Mouse (Mus musculus): ENCODE data around the gene Ifnl3. TPM values are rescaled to one million over a fixed set of nuclear protein-coding genes. Genes with fewer than 3 reads are reported as not detected.

Ifnl3 gene
- total and polyA plus RNA-seq, 3 experiments = not detected

DNA sequence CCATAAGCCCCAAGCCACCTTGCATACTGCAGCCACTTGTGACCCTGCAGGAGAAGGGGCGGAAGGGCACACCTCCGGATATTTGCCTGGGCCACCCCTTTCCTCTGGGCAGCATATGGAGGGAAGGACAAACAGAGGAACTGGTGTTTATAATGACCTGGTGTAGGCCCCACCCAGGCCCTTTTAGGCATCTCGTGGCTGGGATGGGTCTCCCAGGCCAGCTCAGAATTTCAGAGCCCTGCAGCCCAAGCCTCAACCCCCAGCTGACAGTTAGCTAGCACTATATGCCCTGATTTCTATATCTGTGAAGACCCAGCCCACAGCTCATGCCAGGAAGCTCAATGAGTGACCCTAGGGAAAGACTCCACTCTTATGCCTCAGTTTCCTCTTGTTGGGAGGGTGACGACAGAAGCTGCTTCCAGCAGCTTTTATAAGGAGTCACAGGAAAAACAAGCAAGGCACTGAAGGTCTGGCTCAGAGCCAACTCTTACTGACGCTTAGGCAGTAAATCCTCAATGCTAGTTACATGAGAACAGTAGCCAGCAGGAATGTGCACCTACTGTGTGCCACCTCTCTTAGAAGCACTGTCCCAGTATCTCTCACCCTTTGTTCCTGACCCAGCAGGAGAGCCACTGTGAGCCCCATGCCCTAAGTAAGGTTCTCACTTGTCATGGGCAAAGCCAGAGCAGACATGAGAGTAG lies 48.5 kb downstream of the Ifnl3 start:
- TF ChIP-seq POLR2A (IDR thresholded peaks at IDR 0.05; ENCODE audit: insufficient read depth, low read depth, low read length) = no peak
- TF ChIP-seq CTCF (IDR thresholded peaks at IDR 0.05) = no peak
- H3K27me3 ChIP-seq (ENCODE audit: control insufficient read depth, insufficient read depth, low read length) = no peaks in the 10 kb centered on the region
- H3K27ac ChIP-seq = no peak overlapping the region
- no peaks in the 10 kb centered on the region for H3K36me3 ChIP-seq (ENCODE audit: control insufficient read depth, insufficient read depth, low read length)
- H3K79me2 ChIP-seq (replicated peaks; ENCODE audit: control insufficient read depth, insufficient read depth, low read length) = no peaks in the 10 kb centered on the region
- DNase-seq = no peak
- WGBS = 39% methylated on average over 5 of the region's 5 CpGs
- intact Hi-C loops (cut with DNase I) = no loop called here
- H3K4me1 ChIP-seq (ENCODE audit: control insufficient read depth, insufficient read depth, low read length) = no peaks in the 10 kb centered on the region; the same call in 1 of the 2 replicates
- no peak overlapping the region for H3K4me3 ChIP-seq
- H3K9ac ChIP-seq (ENCODE audit: low read depth, low read length) = no peak overlapping the region

DNA sequence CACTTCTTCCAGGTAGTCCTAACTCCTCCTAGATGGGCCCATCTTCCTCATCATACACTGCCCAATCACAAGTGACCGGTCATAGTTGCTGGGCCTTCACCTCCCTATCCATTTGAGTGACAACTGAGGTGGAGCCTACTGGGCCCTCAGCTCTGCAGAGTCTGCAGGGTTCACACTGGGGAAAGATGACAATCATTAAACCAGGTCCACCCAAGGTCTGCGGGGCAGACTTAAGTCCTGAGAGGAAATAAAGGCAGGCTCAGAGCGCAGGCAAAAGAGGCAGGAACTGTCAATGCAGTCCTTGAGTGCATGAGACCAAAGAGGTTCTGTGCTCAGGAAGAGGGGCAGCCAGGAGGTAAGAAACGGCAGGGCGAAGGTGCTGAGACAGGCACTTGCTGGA lies 50.1 kb downstream of the Ifnl3 start:
- intact Hi-C loops (cut with DNase I) = no loop called here
- Histone ChIP-seq H3K9ac (ENCODE audit: low read depth, low read length) (no peak overlapping the region), H3K27me3 (ENCODE audit: control insufficient read depth, insufficient read depth, low read length) (no peaks in the 10 kb centered on the region), H3K27ac (no peak overlapping the region), H3K79me2 (replicated peaks; ENCODE audit: control insufficient read depth, insufficient read depth, low read length) (no peaks in the 10 kb centered on the region), H3K4me3 (no peak overlapping the region), H3K4me1 (ENCODE audit: control insufficient read depth, insufficient read depth, low read length) (peaks cover under 1% of the 10 kb centered on the region), H3K36me3 (ENCODE audit: control insufficient read depth, insufficient read depth, low read length) (no peaks in the 10 kb centered on the region)
- WGBS = 88% methylated on average over 5 of the region's 5 CpGs
- DNase-seq = no peak
- TF ChIP-seq CTCF (IDR thresholded peaks at IDR 0.05) = no peak
- no peak for TF ChIP-seq POLR2A (IDR thresholded peaks at IDR 0.05; ENCODE audit: insufficient read depth, low read depth, low read length)
- TF ChIP-seq EP300 (IDR thresholded peaks at IDR 0.05; ENCODE audit: insufficient read depth, low read depth, low read length) = no peak

DNA sequence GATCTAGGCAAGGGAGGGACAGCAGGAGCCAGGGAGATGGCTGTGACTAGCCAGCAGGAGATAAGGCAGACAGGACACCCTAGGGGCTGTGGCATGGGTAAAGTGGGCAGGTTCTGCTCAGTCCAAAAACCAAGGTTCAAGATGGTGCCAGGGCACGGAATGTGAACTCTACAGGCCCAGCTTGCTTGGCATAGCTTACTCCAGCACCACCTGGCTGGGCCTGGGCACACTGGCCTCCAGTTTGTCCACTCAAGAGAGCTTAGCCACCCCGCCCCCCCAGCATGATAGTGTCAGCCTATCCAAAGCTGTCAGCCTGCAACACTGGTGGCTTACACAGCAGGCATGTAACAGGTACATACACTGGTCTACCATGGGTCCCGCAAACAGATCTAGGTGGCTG lies 50.6 kb downstream of the Ifnl3 start:
- Histone ChIP-seq H3K27ac (no peak overlapping the region), H3K36me3 (ENCODE audit: control insufficient read depth, insufficient read depth, low read length) (no peaks in the 10 kb centered on the region), H3K4me1 (ENCODE audit: control insufficient read depth, insufficient read depth, low read length) (peaks cover 4% of the 10 kb centered on the region), H3K9ac (ENCODE audit: low read depth, low read length) (no peak overlapping the region), H3K4me3 (no peak overlapping the region), H3K27me3 (ENCODE audit: control insufficient read depth, insufficient read depth, low read length) (no peaks in the 10 kb centered on the region), H3K79me2 (replicated peaks; ENCODE audit: control insufficient read depth, insufficient read depth, low read length) (no peaks in the 10 kb centered on the region)
- DNase-seq = no peak
- intact Hi-C loops (cut with DNase I) = no loop called here
- WGBS = 92% methylated on average over 3 of the region's 3 CpGs
- TF ChIP-seq EP300 (IDR thresholded peaks at IDR 0.05; ENCODE audit: insufficient read depth, low read depth, low read length) (no peak), POLR2A (IDR thresholded peaks at IDR 0.05; ENCODE audit: insufficient read depth, low read depth, low read length) (no peak)

Small RNA genes within 50 kb of the gene (microRNA-seq; reads per million reads assigned to microRNA genes)
- gene Mir7049 = 0 to 1.1 reads per million in 2 experiments

Other genes starting within 250 kb of the Ifnl3 start
- 10 to 100 TPM; 11.2 to 13.0 TPM for gene Eid2b, start 245.1 kb upstream of the Ifnl3 start, total RNA-seq (2021)
- gene Eid2b, start 245.1 kb upstream of the Ifnl3 start, polyA plus RNA-seq (2012; rRNA removed) = 6.7 and 7.2 TPM in 2 replicates
- not detected for gene Selenov, start 231.7 kb upstream of the Ifnl3 start, total RNA-seq (2021)
- gene Selenov, start 231.7 kb upstream of the Ifnl3 start, polyA plus RNA-seq (2012; rRNA removed) = 0.08 TPM in 1 of 2 replicates, not detected in the other
- gene Dll3, start 220.6 kb upstream of the Ifnl3 start, total RNA-seq (2021) = not detected
- not detected in 2 replicates for gene Dll3, start 220.6 kb upstream of the Ifnl3 start, polyA plus RNA-seq (2012; rRNA removed)
- gene Timm50, start 210.8 kb upstream of the Ifnl3 start, total RNA-seq (2021) = 10 to 100 TPM; 60.0 to 63.5 TPM
- 63.0 and 72.8 TPM in 2 replicates for gene Timm50, start 210.8 kb upstream of the Ifnl3 start, polyA plus RNA-seq (2012; rRNA removed)
- 10 to 100 TPM; 52.5 to 59.9 TPM for gene Supt5, start 184.1 kb upstream of the Ifnl3 start, total RNA-seq (2021)
- gene Supt5, start 184.1 kb upstream of the Ifnl3 start, polyA plus RNA-seq (2012; rRNA removed) = 64.3 and 72.4 TPM in 2 replicates
- gene Rps16, start 172.2 kb upstream of the Ifnl3 start, total RNA-seq (2021) = 100 to 1,000 TPM; 496 to 556 TPM
- gene Rps16, start 172.2 kb upstream of the Ifnl3 start, polyA plus RNA-seq (2012; rRNA removed) = 312 and 411 TPM in 2 replicates
- gene Plekhg2, start 150.2 kb upstream of the Ifnl3 start, total RNA-seq (2021) = 10 to 100 TPM; 10.4 to 14.3 TPM
- 15.9 and 16.3 TPM in 2 replicates for gene Plekhg2, start 150.2 kb upstream of the Ifnl3 start, polyA plus RNA-seq (2012; rRNA removed)
- gene Zfp36, start 142.6 kb upstream of the Ifnl3 start, total RNA-seq (2021) = 10 to 100 TPM; 19.4 to 26.3 TPM
- gene Zfp36, start 142.6 kb upstream of the Ifnl3 start, polyA plus RNA-seq (2012; rRNA removed) = 26.1 and 28.2 TPM in 2 replicates
- gene Med29, start 130.1 kb upstream of the Ifnl3 start, total RNA-seq (2021) = 10 to 100 TPM; 20.8 to 21.5 TPM
- 48.8 and 50.4 TPM in 2 replicates for gene Med29, start 130.1 kb upstream of the Ifnl3 start, polyA plus RNA-seq (2012; rRNA removed)
- 10 to 100 TPM; 41.3 to 42.1 TPM for gene Paf1, start 129.9 kb upstream of the Ifnl3 start, total RNA-seq (2021)
- gene Paf1, start 129.9 kb upstream of the Ifnl3 start, polyA plus RNA-seq (2012; rRNA removed) = 63.8 and 67.0 TPM in 2 replicates
- 1 to 10 TPM; 3.8 to 5.3 TPM for gene Gmfg, start 85.4 kb upstream of the Ifnl3 start, total RNA-seq (2021)
- 6.8 and 7.1 TPM in 2 replicates for gene Gmfg, start 85.4 kb upstream of the Ifnl3 start, polyA plus RNA-seq (2012; rRNA removed)
- under 1 TPM; 0.68 to 0.73 TPM for gene Lrfn1, start 70.9 kb upstream of the Ifnl3 start, total RNA-seq (2021)
- 0.82 and 1.3 TPM in 2 replicates for gene Lrfn1, start 70.9 kb upstream of the Ifnl3 start, polyA plus RNA-seq (2012; rRNA removed)
- not detected for gene Ifnl2, start 12.4 kb upstream of the Ifnl3 start, total RNA-seq (2021)
- not detected in 2 replicates for gene Ifnl2, start 12.4 kb upstream of the Ifnl3 start, polyA plus RNA-seq (2012; rRNA removed)
- not detected for gene Sycn, start 18.0 kb downstream of the Ifnl3 start, total RNA-seq (2021)
- not detected in 2 replicates for gene Sycn, start 18.0 kb downstream of the Ifnl3 start, polyA plus RNA-seq (2012; rRNA removed)
- gene Nccrp1, start 24.4 kb downstream of the Ifnl3 start, total RNA-seq (2021) = not detected
- gene Nccrp1, start 24.4 kb downstream of the Ifnl3 start, polyA plus RNA-seq (2012; rRNA removed) = not detected in 2 replicates
- 10 to 100 TPM; 21.9 to 22.4 TPM for gene Samd4b, start 75.3 kb downstream of the Ifnl3 start, total RNA-seq (2021)
- 38.8 and 46.1 TPM in 2 replicates for gene Samd4b, start 75.3 kb downstream of the Ifnl3 start, polyA plus RNA-seq (2012; rRNA removed)
- gene Pak4, start 75.3 kb downstream of the Ifnl3 start, total RNA-seq (2021) = 1 to 10 TPM; 8.8 to 9.4 TPM
- gene Pak4, start 75.3 kb downstream of the Ifnl3 start, polyA plus RNA-seq (2012; rRNA removed) = 6.4 and 7.6 TPM in 2 replicates
- gene Acp7, start 108.5 kb downstream of the Ifnl3 start, total RNA-seq (2021) = not detected
- 0.49 TPM in 1 of 2 replicates, not detected in the other for gene Acp7, start 108.5 kb downstream of the Ifnl3 start, polyA plus RNA-seq (2012; rRNA removed)
- gene Fbxo27, start 170.0 kb downstream of the Ifnl3 start, total RNA-seq (2021) = under 1 TPM in 1 of 2 experiments, not detected in 1; 0.23 TPM
- gene Fbxo27, start 170.0 kb downstream of the Ifnl3 start, polyA plus RNA-seq (2012; rRNA removed) = 1.1 and 1.2 TPM in 2 replicates
- gene Fbxo17, start 194.0 kb downstream of the Ifnl3 start, total RNA-seq (2021) = under 1 TPM; 0.37 to 0.57 TPM
- 1.7 and 2.0 TPM in 2 replicates for gene Fbxo17, start 194.0 kb downstream of the Ifnl3 start, polyA plus RNA-seq (2012; rRNA removed)
- 10 to 100 TPM; 47.8 to 57.3 TPM for gene Mrps12, start 219.0 kb downstream of the Ifnl3 start, total RNA-seq (2021)
- 36.3 and 51.9 TPM in 2 replicates for gene Mrps12, start 219.0 kb downstream of the Ifnl3 start, polyA plus RNA-seq (2012; rRNA removed)
- gene Sars2, start 219.2 kb downstream of the Ifnl3 start, total RNA-seq (2021) = 10 to 100 TPM; 13.7 to 14.2 TPM
- 18.5 and 20.2 TPM in 2 replicates for gene Sars2, start 219.2 kb downstream of the Ifnl3 start, polyA plus RNA-seq (2012; rRNA removed)
- gene Ccer2, start 233.3 kb downstream of the Ifnl3 start, total RNA-seq (2021) = not detected
- gene Ccer2, start 233.3 kb downstream of the Ifnl3 start, polyA plus RNA-seq (2012; rRNA removed) = not detected in 2 replicates
- 10 to 100 TPM; 78.8 to 92.3 TPM for gene Sirt2, start 243.9 kb downstream of the Ifnl3 start, total RNA-seq (2021)
- 82.9 and 103 TPM in 2 replicates for gene Sirt2, start 243.9 kb downstream of the Ifnl3 start, polyA plus RNA-seq (2012; rRNA removed)
- 10 to 100 TPM; 25.1 to 31.6 TPM for gene Nfkbib, start 244.7 kb downstream of the Ifnl3 start, total RNA-seq (2021)
- gene Nfkbib, start 244.7 kb downstream of the Ifnl3 start, polyA plus RNA-seq (2012; rRNA removed) = 18.7 and 27.8 TPM in 2 replicates

Data from heart, adult 2 months (tissue).